Mouse (Mus musculus) liver, embryonic 13.5 days (tissue): Measurements from ENCODE around the gene Nit2. TPM values are rescaled to one million over a fixed set of nuclear protein-coding genes. Genes with fewer than 3 reads are reported as not detected.
A peak's percentile ranks its signal among the peaks of the same experiment; 100 is the strongest.

Experiments used
- ATAC-seq: fragments of 200-750 bp; cut with Nextera tagmentation; 2 replicates; pipeline ENCODE4 v1.8.0; 2017; ENCODE audit warnings: low read depth, mild to moderate bottlenecking, moderate number of reproducible peaks, moderate library complexity
- DNase-seq: peaks from one replicate; pipeline ENCODE4 v3.0.0; 2022
- H3K27ac ChIP-seq: fragments of 300-500 bp; sonication (generic); 2 replicates; pipeline ENCODE4 v1.5.1; 2015; ENCODE audit warnings: moderate library complexity, mild to moderate bottlenecking, inconsistent platforms
- H3K27me3 ChIP-seq: fragments of 300-500 bp; sonication (generic); 2 replicates; pipeline ENCODE4 v1.6.1; 2015; ENCODE audit warnings: mild to moderate bottlenecking, inconsistent platforms
- H3K36me3 ChIP-seq: fragments of 300-500 bp; sonication (generic); 2 replicates; pipeline ENCODE4 v1.6.1; 2015; ENCODE audit warnings: mild to moderate bottlenecking, inconsistent platforms
- H3K4me1 ChIP-seq: fragments of 300-500 bp; sonication (generic); replicated peaks from 2 replicates; pipeline ENCODE4 v1.6.1; 2015; ENCODE audit warnings: inconsistent platforms
- H3K4me2 ChIP-seq: fragments of 300-500 bp; sonication (generic); 2 replicates; pipeline ENCODE4 v1.6.1; 2015; ENCODE audit warnings: inconsistent platforms, mild to moderate bottlenecking, moderate library complexity
- H3K4me3 ChIP-seq: fragments of 300-500 bp; sonication (generic); replicated peaks from 2 replicates; pipeline ENCODE4 v1.5.1; 2015; ENCODE audit warnings: mild to moderate bottlenecking, inconsistent platforms
- H3K9ac ChIP-seq: fragments of 300-500 bp; sonication (generic); 2 replicates; pipeline ENCODE4 v1.6.1; 2015; ENCODE audit warnings: mild to moderate bottlenecking, inconsistent platforms
- H3K9me3 ChIP-seq: fragments of 300-500 bp; sonication (generic); replicated peaks from 2 replicates; pipeline ENCODE4 v1.6.1; 2016; ENCODE audit warnings: inconsistent platforms
- WGBS: fragments of 180-500 bp; shearing (Covaris S2); methylation state at CpG from one replicate; pipeline ENCODE4 v1.1.7; 2015; ENCODE audit not compliant: insufficient replicate concordance; 5-methylcytosine and 5-hydroxymethylcytosine counted together
- polyA plus RNA-seq: library from polyadenylated mRNA; unstranded; fragments of >200 nt; fragmentation: Nextera tagmentation; extraction: Ambion mirVana; gene quantifications from 2 replicates; pipeline ENCODE4 v1.2.1, GENCODE M21; 2015

Gene Nit2
- polyA plus RNA-seq: 39.5 and 42.0 TPM in 2 replicates

- under 1% methylated on average over 58 of the region's 58 CpGs for WGBS
Observed at GRCm38 (mm10) chr16:57166611-57167513, at the start of gene Nit2. Gene Nit2 (minus strand): TSS chr16:57167341.

GRCm38 (mm10) chr16:57215957-57216356 lies 48.8 kb upstream of the Nit2 start:
- H3K4me2 ChIP-seq: no peak overlapping the region
- H3K4me1 ChIP-seq: no peaks in the 10 kb centered on the region
- H3K36me3 ChIP-seq: peaks cover 26% of the 10 kb centered on the region
- H3K4me3 ChIP-seq: no peak overlapping the region
- H3K9me3 ChIP-seq: no peaks in the 10 kb centered on the region
- H3K27ac ChIP-seq: no peak overlapping the region
- H3K9ac ChIP-seq: no peak overlapping the region
- H3K27me3 ChIP-seq: no peaks in the 10 kb centered on the region
- ATAC-seq: no peak
- DNase-seq: no peak

More at GRCm38 (mm10) chr16:57166611-57167513, at the start of gene Nit2:
- Histone ChIP-seq H3K4me1 (peaks cover 26% of the 10 kb centered on the region), H3K36me3 (peaks cover 26% of the 10 kb centered on the region), H3K4me3 (peak within 1 kb of the TSS; percentile 85), H3K27me3 (no peaks in the 10 kb centered on the region), H3K27ac (peak within 1 kb of the TSS; percentile 81), H3K9me3 (no peaks in the 10 kb centered on the region), H3K4me2 (peak within 1 kb of the TSS; percentile 96), H3K9ac (peak within 1 kb of the TSS; percentile 87)
- peak; percentile 91 for DNase-seq
- ATAC-seq: peak; percentile 94

- H3K4me3 ChIP-seq: no peak overlapping the region
- no peaks in the 10 kb centered on the region for H3K4me1 ChIP-seq
- DNase-seq: no peak
- no peak overlapping the region for H3K9ac ChIP-seq
- ATAC-seq: no peak
- no peak overlapping the region for H3K27ac ChIP-seq
- no peaks in the 10 kb centered on the region for H3K9me3 ChIP-seq
- no peak overlapping the region for H3K4me2 ChIP-seq
- H3K36me3 ChIP-seq: peaks cover 23% of the 10 kb centered on the region
- no peaks in the 10 kb centered on the region for H3K27me3 ChIP-seq
- WGBS: 78% methylated on average over 2 of the region's 2 CpGs
Observed at GRCm38 (mm10) chr16:57211037-57211436, 43.9 kb upstream of the Nit2 start.

- Histone ChIP-seq H3K4me1 (no peaks in the 10 kb centered on the region), H3K4me2 (no peak overlapping the region), H3K9ac (no peak overlapping the region), H3K27me3 (no peaks in the 10 kb centered on the region), H3K27ac (no peak overlapping the region), H3K36me3 (peaks cover 23% of the 10 kb centered on the region), H3K9me3 (no peaks in the 10 kb centered on the region), H3K4me3 (no peak overlapping the region)
- DNase-seq (no peak), ATAC-seq (no peak)
- 66% methylated on average over 2 of the region's 2 CpGs for WGBS
Observed at GRCm38 (mm10) chr16:57208342-57208741, 41.2 kb upstream of the Nit2 start.

- DNase-seq (no peak), ATAC-seq (no peak)
- no peaks in the 10 kb centered on the region for H3K9me3 ChIP-seq
- H3K9ac ChIP-seq: no peak overlapping the region
- peaks cover 21% of the 10 kb centered on the region for H3K36me3 ChIP-seq
- no peak overlapping the region for H3K4me2 ChIP-seq
- 61% methylated on average over 3 of the region's 3 CpGs for whole genome bisulfite sequencing
- no peaks in the 10 kb centered on the region for H3K4me1 ChIP-seq
- H3K4me3 ChIP-seq: no peak overlapping the region
- H3K27ac ChIP-seq: no peak overlapping the region
- no peaks in the 10 kb centered on the region for H3K27me3 ChIP-seq
Observed at GRCm38 (mm10) chr16:57197281-57197680, 30.1 kb upstream of the Nit2 start.

GRCm38 (mm10) chr16:57196590-57196989 lies 29.4 kb upstream of the Nit2 start:
- Histone ChIP-seq H3K36me3 (peaks cover 28% of the 10 kb centered on the region), H3K4me3 (no peak overlapping the region), H3K9me3 (no peaks in the 10 kb centered on the region), H3K27ac (no peak overlapping the region), H3K9ac (no peak overlapping the region), H3K27me3 (no peaks in the 10 kb centered on the region), H3K4me1 (no peaks in the 10 kb centered on the region), H3K4me2 (no peak overlapping the region)
- 62% methylated on average over 5 of the region's 5 CpGs for WGBS
- no peak for DNase-seq
- ATAC-seq: no peak

GRCm38 (mm10) chr16:57191214-57191613 lies 24.1 kb upstream of the Nit2 start:
- WGBS: 85% methylated on average over 14 of the region's 14 CpGs
- Histone ChIP-seq H3K9me3 (no peaks in the 10 kb centered on the region), H3K27me3 (no peaks in the 10 kb centered on the region), H3K4me3 (no peak overlapping the region), H3K36me3 (peaks cover 18% of the 10 kb centered on the region), H3K9ac (no peak overlapping the region), H3K4me2 (no peak overlapping the region), H3K4me1 (peaks cover 10% of the 10 kb centered on the region; the same call in 1 of the 2 replicates), H3K27ac (no peak overlapping the region)
- DNase-seq: no peak
- ATAC-seq: no peak

GRCm38 (mm10) chr16:57190390-57190789 lies 23.2 kb upstream of the Nit2 start:
- peaks cover 10% of the 10 kb centered on the region; the same call in 1 of the 2 replicates for H3K4me1 ChIP-seq
- H3K36me3 ChIP-seq: peaks cover 24% of the 10 kb centered on the region
- WGBS: 76% methylated on average over 8 of the region's 8 CpGs
- H3K4me3 ChIP-seq: no peak overlapping the region
- H3K27ac ChIP-seq: no peak overlapping the region
- DNase-seq: no peak
- no peaks in the 10 kb centered on the region for H3K9me3 ChIP-seq
- H3K4me2 ChIP-seq: no peak overlapping the region
- H3K9ac ChIP-seq: no peak overlapping the region
- ATAC-seq: no peak
- no peaks in the 10 kb centered on the region for H3K27me3 ChIP-seq

GRCm38 (mm10) chr16:57189493-57189892 lies 22.4 kb upstream of the Nit2 start:
- Histone ChIP-seq H3K4me2 (no peak overlapping the region), H3K4me1 (peaks cover 10% of the 10 kb centered on the region; the same call in 1 of the 2 replicates), H3K4me3 (no peak overlapping the region), H3K36me3 (peaks cover 24% of the 10 kb centered on the region), H3K9me3 (no peaks in the 10 kb centered on the region), H3K27ac (no peak overlapping the region), H3K27me3 (no peaks in the 10 kb centered on the region), H3K9ac (no peak overlapping the region)
- ATAC-seq: no peak
- 35% methylated on average over 2 of the region's 2 CpGs for WGBS
- DNase-seq: no peak

- H3K4me3 ChIP-seq: no peak overlapping the region
- H3K9me3 ChIP-seq: no peaks in the 10 kb centered on the region
- peaks cover 40% of the 10 kb centered on the region for H3K36me3 ChIP-seq
- no peak overlapping the region for H3K27ac ChIP-seq
- H3K4me1 ChIP-seq: peaks cover 20% of the 10 kb centered on the region
- DNase-seq (no peak), ATAC-seq (no peak)
- H3K9ac ChIP-seq: no peak overlapping the region
- no peaks in the 10 kb centered on the region for H3K27me3 ChIP-seq
- H3K4me2 ChIP-seq: no peak overlapping the region
- 89% methylated on average over 4 of the region's 4 CpGs for WGBS
Observed at GRCm38 (mm10) chr16:57186618-57187017, 19.5 kb upstream of the Nit2 start.

- 65% methylated on average over 5 of the region's 5 CpGs for WGBS
- H3K4me1 ChIP-seq: peaks cover 13% of the 10 kb centered on the region
- peak; percentile 72 for ATAC-seq
- no peak overlapping the region for H3K9ac ChIP-seq
- H3K9me3 ChIP-seq: no peaks in the 10 kb centered on the region
- peaks cover 42% of the 10 kb centered on the region for H3K36me3 ChIP-seq
- no peak overlapping the region for H3K4me3 ChIP-seq
- no peak for DNase-seq
- H3K27me3 ChIP-seq: no peaks in the 10 kb centered on the region
- H3K27ac ChIP-seq: no peak overlapping the region
- H3K4me2 ChIP-seq: no peak overlapping the region
Observed at GRCm38 (mm10) chr16:57182037-57182436, 14.9 kb upstream of the Nit2 start.

GRCm38 (mm10) chr16:57181180-57181579 lies 14.0 kb upstream of the Nit2 start:
- H3K9me3 ChIP-seq: no peaks in the 10 kb centered on the region
- DNase-seq (no peak), ATAC-seq (no peak)
- H3K4me1 ChIP-seq: peaks cover 10% of the 10 kb centered on the region
- H3K9ac ChIP-seq: no peak overlapping the region
- 75% methylated on average over 11 of the region's 11 CpGs for WGBS
- H3K4me3 ChIP-seq: no peak overlapping the region
- H3K36me3 ChIP-seq: peaks cover 47% of the 10 kb centered on the region
- H3K27me3 ChIP-seq: no peaks in the 10 kb centered on the region
- no peak overlapping the region for H3K27ac ChIP-seq
- H3K4me2 ChIP-seq: no peak overlapping the region
